Mouse (Mus musculus): Measurements from ENCODE around the gene Vdr.

Vdr gene

GRCm38 (mm10) chr15:97812126-97812525, 98.3 kb downstream of the Vdr start:
- DNase-seq (ENCODE audit: low read depth): no peak

DNA sequence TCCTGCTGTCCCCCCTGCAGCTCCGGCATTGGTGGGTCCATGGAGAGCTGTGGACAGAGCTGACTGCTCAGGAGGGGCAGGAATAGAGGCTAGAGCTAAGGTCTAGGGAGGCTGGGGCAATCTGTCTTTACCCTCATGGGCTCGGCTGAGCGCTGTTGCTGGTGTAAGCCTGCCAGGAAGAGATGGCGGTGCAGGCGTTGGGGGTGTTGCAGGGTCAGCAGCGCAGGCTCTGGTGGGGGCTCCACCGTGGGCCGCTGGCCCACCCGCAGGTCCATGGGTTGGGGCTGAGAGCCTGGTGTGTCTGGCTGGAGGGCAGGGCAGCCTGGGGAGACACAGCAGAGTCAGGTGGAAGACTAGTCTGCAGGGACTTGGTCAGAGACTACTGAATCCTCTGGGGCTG, 99.1 kb downstream of the Vdr start:
- no peak for DNase-seq (ENCODE audit: low read depth)

GRCm38 (mm10) chr15:97810399-97810798, 100.0 kb downstream of the Vdr start:
- no peak for DNase-seq (ENCODE audit: low read depth)

DNA sequence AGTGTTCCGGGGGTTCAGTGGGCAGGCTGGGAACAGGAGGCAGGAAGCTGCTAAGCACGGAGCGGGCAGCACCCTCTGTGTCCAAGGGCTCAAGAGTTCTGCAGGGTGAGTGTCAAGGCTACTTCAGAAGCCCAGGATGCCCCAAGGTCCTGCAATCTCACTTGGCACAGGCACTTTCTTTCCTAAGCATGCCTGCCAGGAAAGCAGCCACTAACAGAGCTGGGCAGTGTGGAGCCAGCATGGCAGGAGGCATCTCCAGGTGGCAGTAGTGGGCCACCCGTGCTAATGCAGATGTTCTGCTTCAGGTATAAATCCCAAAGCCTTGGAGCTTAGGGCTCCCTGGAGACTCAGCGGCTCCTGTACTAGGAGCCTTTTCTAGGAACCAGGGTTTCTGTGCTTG, 100.5 kb downstream of the Vdr start:
- DNase-seq (ENCODE audit: low read depth): peak; percentile 47

GRCm38 (mm10) chr15:97809206-97809605, 101.2 kb downstream of the Vdr start:
- DNase-seq (ENCODE audit: low read depth): no peak

DNA sequence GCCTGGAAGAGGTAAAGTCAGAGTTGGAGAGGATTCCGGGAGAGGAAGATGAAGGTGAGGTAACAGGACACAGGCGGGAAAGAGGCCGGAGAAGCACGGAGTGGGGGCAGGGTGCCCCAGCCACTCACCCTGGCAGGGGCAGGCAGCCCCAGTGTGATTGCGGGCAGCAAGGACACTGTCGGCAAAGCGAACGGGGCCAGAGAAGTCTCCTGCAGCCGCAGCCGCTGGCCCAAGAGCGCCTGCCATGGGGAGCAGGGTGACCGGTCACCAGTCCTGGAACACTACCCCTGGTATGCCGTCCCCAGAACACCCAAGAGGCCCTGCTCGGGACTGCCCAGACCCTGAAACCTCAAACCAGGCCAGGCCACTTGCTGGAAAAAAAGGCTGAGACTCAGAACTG, 101.9 kb downstream of the Vdr start:
- no peak for DNase-seq (ENCODE audit: low read depth)

GRCm38 (mm10) chr15:97807867-97808266, 102.6 kb downstream of the Vdr start:
- no peak for DNase-seq (ENCODE audit: low read depth)
